ENCODE assay signal across 26 mouse cellular contexts in the genomic region with DNA sequence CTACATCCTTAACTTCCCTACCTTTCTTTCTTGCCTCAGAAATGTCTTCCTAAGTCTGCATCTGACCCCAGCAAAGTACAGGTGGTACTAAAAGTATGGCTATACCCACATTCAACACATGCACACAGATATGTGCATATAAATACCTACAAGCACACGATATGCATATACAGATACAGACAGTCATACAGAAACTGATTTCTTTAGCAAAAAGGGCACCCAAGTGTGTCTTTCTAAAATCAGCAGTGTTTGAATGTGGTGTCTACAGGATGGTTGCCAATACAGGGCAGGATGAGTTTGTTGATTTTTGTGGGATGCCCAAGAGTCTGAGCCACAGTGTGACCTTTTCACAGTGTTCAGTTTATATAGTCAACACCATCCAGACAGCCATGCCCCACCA.
DNase-seq lines count a peak whose midpoint lies in the region; ATAC-seq and TF ChIP-seq lines count a peak whose summit lies in the region.
"Had no signal": no experiment of that assay in that cellular context is flagged by ENCODE, and none has a peak within 500 bp of the region (broad histone marks: within the 10 kb centered on the region; RNA-seq: fewer than 3 reads in every experiment).

No protein-coding gene starts in this region.

- H3K9ac ChIP-seq in CH12.LX (ENCODE audit: insufficient read depth, low read depth) = no peak overlapping the region
- H3K9ac ChIP-seq in hindbrain, embryonic 12.5 days = no peak overlapping the region
- H3K9ac ChIP-seq: embryonic facial prominence, embryonic 12.5 days; embryonic facial prominence, embryonic 15.5 days; forebrain, postnatal 0 days; heart, embryonic 13.5 days; hindbrain, embryonic 15.5 days had no signal

- H3K27ac ChIP-seq in CH12.LX (ENCODE audit: insufficient read depth, low read depth) = no peak overlapping the region
- no peak overlapping the region for H3K27ac ChIP-seq in hindbrain, embryonic 12.5 days
- H3K27ac ChIP-seq: embryonic facial prominence, embryonic 12.5 days; embryonic facial prominence, embryonic 15.5 days; heart, adult 2 months; heart, embryonic 10.5 days; heart, embryonic 13.5 days; hindbrain, embryonic 15.5 days had no signal

- ATAC-seq in inflammation-experienced regulatory T-cells, adult 6 months = peak; percentile 46
- no peak for ATAC-seq in hindbrain, embryonic 12.5 days (ENCODE audit: low FRiP score)
- ATAC-seq: forebrain, embryonic 14.5 days; forebrain, postnatal 0 days; Patski had no signal

- TF ChIP-seq EP300 in CH12.LX (IDR thresholded peaks at IDR 0.05; ENCODE audit: low read length) = peak; percentile 54; the same call in 1 of the 2 replicates

- H3K4me2 ChIP-seq in CH12.LX (ENCODE audit: insufficient read depth, low read depth, poor library complexity, severe bottlenecking) = peak overlapping the region; percentile 12; the same call in 1 of the 2 replicates
- H3K4me2 ChIP-seq in hindbrain, embryonic 12.5 days (replicated peaks) = no peak overlapping the region
- H3K4me2 ChIP-seq: embryonic facial prominence, embryonic 12.5 days; embryonic facial prominence, embryonic 15.5 days; heart, embryonic 13.5 days; hindbrain, embryonic 15.5 days had no signal

- dilution Hi-C loops in CH12.LX (cut with MboI; ENCODE audit: extremely low pct_ligation_motif_present, extremely low pct_unique_long_range_greater_than_20kb, low sequenced_read_pairs) = no loop called here

- TF ChIP-seq POLR2A in CH12.LX (IDR thresholded peaks at IDR 0.05; ENCODE audit: low read depth, low read length) = no peak

- H3K9me3 ChIP-seq in CH12.LX (replicated peaks; ENCODE audit: low read length) = no peaks in the 10 kb centered on the region
- no peaks in the 10 kb centered on the region for H3K9me3 ChIP-seq in hindbrain, embryonic 12.5 days (replicated peaks)
- H3K9me3 ChIP-seq: embryonic facial prominence, embryonic 12.5 days; embryonic facial prominence, embryonic 15.5 days; G1E; heart, embryonic 10.5 days; heart, embryonic 13.5 days; hindbrain, embryonic 15.5 days had no signal

- DNase-seq in A20 (ENCODE audit: low read depth, low spot score) = peak; percentile 75
- peak; percentile 33 for DNase-seq in CH12.LX (ENCODE audit: extremely low read depth)
- peak; percentile 39 for DNase-seq in splenic B cell, adult 2 months (ENCODE audit: low read depth, low spot score)
- no peak for DNase-seq in gastrocnemius, postnatal 36 days
- no peak for DNase-seq in frontal cortex, postnatal 10 days (ENCODE audit: low spot score in 2 of 2)
- DNase-seq: adrenal gland, adult 2 months; adrenal gland, postnatal 14 days; cerebellum, adult 11 months; cerebellum, adult 2 months; cerebellum, adult 9-11 months; cerebellum, postnatal 25 days; forebrain, postnatal 0 days; gastrocnemius, postnatal 25 days; heart, adult 2 months; heart, postnatal 14 days; heart, postnatal 4 days had no signal

- TF ChIP-seq CTCF in CH12.LX (conservative IDR thresholded peaks at IDR 0.05 in 1 of 2, IDR thresholded peaks at IDR 0.05 in 1 of 2; ENCODE audit: low read depth in 2 of 2, low read length in 2 of 2) = no peak

- 82% methylated on average over 1 of the region's 1 CpGs for whole genome bisulfite sequencing in hindbrain, embryonic 12.5 days

- in situ Hi-C loops in CH12.LX (cut with MboI; ENCODE audit: low pct_ligation_motif_present, low pct_unique_long_range_greater_than_20kb, low sequenced_read_pairs) = loop anchor here (10.0 kb wide), 1 partner anchor 59 kb away; no protein-coding TSS in a partner anchor

- H3K36me3 ChIP-seq in CH12.LX (replicated peaks in 1 of 2; ENCODE audit: control insufficient read depth in 1 of 2, insufficient read depth in 1 of 2, low read length in 1 of 2) = no peaks in the 10 kb centered on the region
- H3K36me3 ChIP-seq in splenic B cell, adult 2 months (ENCODE audit: control insufficient read depth, insufficient read depth, low read length, poor library complexity, severe bottlenecking) = no peaks in the 10 kb centered on the region
- no peaks in the 10 kb centered on the region for H3K36me3 ChIP-seq in hindbrain, embryonic 12.5 days
- H3K36me3 ChIP-seq: embryonic facial prominence, embryonic 12.5 days; embryonic facial prominence, embryonic 15.5 days; G1E; heart, embryonic 10.5 days; heart, embryonic 13.5 days; hindbrain, embryonic 15.5 days had no signal

- H3K27me3 ChIP-seq in CH12.LX (replicated peaks) = no peaks in the 10 kb centered on the region
- H3K27me3 ChIP-seq in splenic B cell, adult 2 months (ENCODE audit: control insufficient read depth, insufficient read depth, low read length, poor library complexity, severe bottlenecking) = no peaks in the 10 kb centered on the region
- no peaks in the 10 kb centered on the region for H3K27me3 ChIP-seq in hindbrain, embryonic 12.5 days
- H3K27me3 ChIP-seq: embryonic facial prominence, embryonic 12.5 days; embryonic facial prominence, embryonic 15.5 days; heart, embryonic 13.5 days; hindbrain, embryonic 15.5 days; Patski had no signal

- no peak overlapping the region for H3K4me3 ChIP-seq in CH12.LX (replicated peaks in 1 of 3; ENCODE audit: low read depth in 2 of 3, low read length in 2 of 3, poor library complexity in 1 of 3)
- H3K4me3 ChIP-seq in hindbrain, embryonic 12.5 days = no peak overlapping the region
- H3K4me3 ChIP-seq: embryonic facial prominence, embryonic 12.5 days; embryonic facial prominence, embryonic 15.5 days; heart, adult 2 months; heart, embryonic 10.5 days; heart, embryonic 13.5 days; hindbrain, embryonic 15.5 days had no signal

- H3K4me1 ChIP-seq in CH12.LX (ENCODE audit: control insufficient read depth in 1 of 2, insufficient read depth in 2 of 2) = peaks cover 40 to 67% of the 10 kb centered on the region in 2 experiments
- H3K4me1 ChIP-seq in hindbrain, embryonic 12.5 days = no peaks in the 10 kb centered on the region
- H3K4me1 ChIP-seq: embryonic facial prominence, embryonic 12.5 days; embryonic facial prominence, embryonic 15.5 days; hindbrain, embryonic 15.5 days had no signal

- intact Hi-C loops in gastrocnemius, postnatal 36 days (cut with DNase I) = no loop called here

- no peaks in the 10 kb centered on the region for H3K79me2 ChIP-seq in CH12.LX (replicated peaks; ENCODE audit: control insufficient read depth, extremely low read depth, insufficient read depth, poor library complexity, severe bottlenecking)

- no peak for TF ChIP-seq RAD21 in CH12.LX (IDR thresholded peaks at IDR 0.05; ENCODE audit: low read depth, low read length)

TF ChIP-seq in CH12.LX, 34 proteins besides CTCF, POLR2A, EP300 and RAD21:
- TF ChIP-seq BHLHE40 (IDR thresholded peaks at IDR 0.05; ENCODE audit: low read depth, low read length) (peak; percentile 68; the same call in 1 of the 2 replicates), ZMIZ1 (IDR thresholded peaks at IDR 0.05; ENCODE audit: low read depth, low read length) (no peak), NRF1 (IDR thresholded peaks at IDR 0.05; ENCODE audit: low read depth, low read length) (no peak), JUN (IDR thresholded peaks at IDR 0.05; ENCODE audit: insufficient read depth, low read depth, low read length) (0 out of 2 replicates have a peak, but pooled peaks have one; percentile 55), MEF2A (IDR thresholded peaks at IDR 0.05; ENCODE audit: borderline replicate concordance, low read depth, low read length) (peak; percentile 55; the same call in 1 of the 2 replicates), HCFC1 (IDR thresholded peaks at IDR 0.05; ENCODE audit: low read depth, low read length) (no peak), ETS1 (conservative IDR thresholded peaks at IDR 0.05; ENCODE audit: low read depth, low read length) (peak; percentile 50; the same call in 1 of the 2 replicates), SMC3 (IDR thresholded peaks at IDR 0.05; ENCODE audit: low read depth, low read length) (no peak), IRF4 (IDR thresholded peaks at IDR 0.05; ENCODE audit: low read depth, low read length) (peak; percentile 85), USF1 (IDR thresholded peaks at IDR 0.05; ENCODE audit: low read depth, low read length) (no peak), JUND (conservative IDR thresholded peaks at IDR 0.05; ENCODE audit: low read depth, low read length) (peak; percentile 79), TCF12 (IDR thresholded peaks at IDR 0.05; ENCODE audit: low read depth, low read length) (peak; percentile 42; the same call in 1 of the 2 replicates)
TF ChIP-seq in CH12.LX: peak in this region for 7.

Comparison
In these comparisons a context has a peak if more than half of its experiments do, and no peak if none do; other contexts are left out.
1. DNase-seq: peak in A20 (single experiment), CH12.LX (single experiment) and splenic B cell, adult 2 months (single experiment); none in gastrocnemius, postnatal 36 days (0 of 2) and frontal cortex, postnatal 10 days (0 of 2).